Mouse (Mus musculus) MEL-GATA-1-ER (cell line): ENCODE results near the gene Ndufa12.
A peak's percentile ranks its signal among the peaks of the same experiment; 100 is the strongest.

Experiments used
- DNase-seq: peaks from one replicate; pipeline ENCODE4 v3.0.0-alpha.2; 2012; ENCODE audit warnings: low read depth; ENCODE audit errors: extremely low read depth

Ndufa12 gene

DNA sequence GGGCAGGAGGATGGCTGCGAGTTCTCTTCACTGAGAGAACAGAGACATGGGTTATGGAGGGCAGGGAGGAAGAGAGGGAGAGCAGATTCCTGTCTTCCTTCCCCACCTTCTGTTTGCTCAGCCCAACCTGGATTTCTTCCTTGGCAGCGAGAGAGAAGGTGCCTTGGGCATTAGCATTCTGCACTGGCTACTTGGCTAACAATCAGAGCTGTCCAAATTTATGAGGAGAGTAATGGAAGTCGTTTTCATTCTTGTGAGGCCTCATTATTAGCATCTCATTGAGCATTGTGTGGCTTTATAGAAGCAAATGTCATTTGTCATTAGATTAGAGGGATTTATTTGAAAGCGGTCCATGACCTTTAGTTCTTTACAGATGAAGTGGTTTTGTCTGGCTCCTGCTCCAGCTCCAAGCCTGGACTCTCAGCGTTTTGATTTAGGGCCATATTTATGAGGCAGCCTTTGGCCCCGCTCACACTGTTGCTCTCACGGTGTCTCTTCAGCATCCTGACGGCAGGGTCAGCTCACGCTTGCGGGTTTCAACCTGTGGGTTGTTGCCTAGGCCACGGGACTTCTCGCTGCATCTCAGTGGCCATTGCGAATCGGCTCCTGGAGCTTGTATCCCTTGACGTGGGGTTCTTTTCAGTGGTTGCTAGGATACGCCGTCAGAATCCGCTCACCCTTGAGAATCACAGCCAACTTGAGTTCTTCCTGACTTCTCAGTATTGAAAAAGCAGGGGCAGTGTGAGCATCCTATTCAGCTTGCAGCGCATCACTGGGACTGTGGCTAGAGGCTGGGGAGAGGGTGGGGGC, 31.9 kb downstream of the Ndufa12 start:
- DNase-seq: no peak

GRCm38 (mm10) chr10:94231025-94231424, 32.5 kb downstream of the Ndufa12 start:
- DNase-seq: no peak

DNA sequence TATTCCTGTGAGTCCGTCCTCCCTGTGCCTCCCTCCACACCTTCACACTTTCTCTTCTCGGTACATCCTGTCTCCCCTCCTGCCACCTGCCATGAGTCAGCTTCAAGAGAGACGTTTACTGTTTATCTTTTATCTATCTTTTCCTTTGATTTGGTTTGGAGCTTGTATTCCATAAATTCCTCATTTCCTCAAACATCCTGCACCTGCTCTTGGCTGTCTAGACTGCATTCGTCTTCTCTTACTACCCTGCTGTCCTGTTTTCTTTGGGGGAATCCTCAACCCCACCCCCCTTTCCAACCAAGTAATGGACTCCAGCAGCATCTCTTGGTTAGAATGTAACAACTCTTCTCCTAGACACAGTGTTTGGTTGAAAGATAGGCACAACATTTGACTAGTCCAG, 36.7 kb downstream of the Ndufa12 start:
- no peak for DNase-seq

DNA sequence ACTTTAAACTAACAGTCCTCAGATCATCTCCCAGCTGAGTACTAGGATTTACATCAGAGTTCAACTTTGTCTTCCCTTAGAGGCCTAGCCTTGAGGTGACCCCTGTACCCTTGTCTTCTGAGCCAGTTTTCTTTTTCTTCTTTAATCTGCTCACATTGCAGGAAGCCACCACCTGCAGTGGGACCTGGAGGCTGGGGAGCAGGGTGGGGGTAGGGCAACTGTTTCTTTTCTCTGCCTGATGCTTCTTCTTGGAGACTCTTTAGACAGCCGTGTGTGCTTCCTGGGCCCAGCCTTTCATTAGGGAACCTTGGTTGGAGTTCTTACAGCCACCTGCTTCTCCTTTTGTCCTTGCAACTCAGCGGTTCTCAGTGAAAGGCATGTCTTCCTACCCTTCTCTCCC, 42.8 kb downstream of the Ndufa12 start:
- DNase-seq: no peak

GRCm38 (mm10) chr10:94247748-94248349, 49.3 kb downstream of the Ndufa12 start:
- no peak for DNase-seq

DNA sequence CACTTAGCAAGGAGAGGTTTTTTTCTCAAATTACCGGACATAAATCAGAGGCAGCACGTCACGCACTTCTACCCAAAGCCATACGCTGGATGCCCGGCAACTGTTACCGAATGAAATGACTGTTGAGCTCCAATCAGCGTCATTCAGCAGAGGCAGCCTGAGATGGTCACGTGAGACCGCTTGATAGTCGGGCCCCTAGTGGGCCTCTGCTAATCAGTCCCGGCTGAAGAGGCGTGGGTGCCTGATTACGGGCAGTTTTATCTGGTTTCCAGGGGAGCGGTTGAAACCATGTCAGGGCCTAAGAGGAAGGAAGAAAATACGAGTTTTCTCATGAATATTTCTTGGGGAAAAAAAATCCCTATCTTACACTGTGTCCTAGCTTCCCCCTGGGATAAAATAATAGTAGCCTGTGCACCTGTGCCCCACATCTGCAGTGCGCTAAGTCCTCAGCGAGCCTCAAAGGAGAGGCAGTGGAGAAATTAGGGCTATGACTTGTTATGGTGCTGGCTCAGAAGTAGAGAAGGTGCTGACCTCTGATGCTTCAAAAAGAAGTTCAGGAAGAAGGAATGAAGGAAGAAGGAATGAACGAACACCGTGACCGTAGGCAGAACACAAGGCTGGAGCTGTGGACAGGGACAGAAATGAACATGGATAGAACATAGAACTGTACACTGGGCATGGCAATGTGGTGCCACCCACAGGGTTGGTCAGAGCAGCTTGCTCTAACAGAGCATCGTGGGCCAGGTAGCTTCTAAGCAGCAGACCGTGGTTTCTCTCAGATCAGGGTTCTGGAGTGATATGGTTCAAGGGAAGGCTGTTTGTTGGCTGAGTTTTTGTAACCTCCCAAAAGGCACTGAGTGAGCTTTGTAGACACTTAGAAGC, 51.3 kb downstream of the Ndufa12 start:
- peak; percentile 83 for DNase-seq

GRCm38 (mm10) chr10:94253260-94253807, 54.8 kb downstream of the Ndufa12 start:
- DNase-seq: no peak

- DNase-seq: no peak
Observed at GRCm38 (mm10) chr10:94254766-94255165, 56.2 kb downstream of the Ndufa12 start.

DNA sequence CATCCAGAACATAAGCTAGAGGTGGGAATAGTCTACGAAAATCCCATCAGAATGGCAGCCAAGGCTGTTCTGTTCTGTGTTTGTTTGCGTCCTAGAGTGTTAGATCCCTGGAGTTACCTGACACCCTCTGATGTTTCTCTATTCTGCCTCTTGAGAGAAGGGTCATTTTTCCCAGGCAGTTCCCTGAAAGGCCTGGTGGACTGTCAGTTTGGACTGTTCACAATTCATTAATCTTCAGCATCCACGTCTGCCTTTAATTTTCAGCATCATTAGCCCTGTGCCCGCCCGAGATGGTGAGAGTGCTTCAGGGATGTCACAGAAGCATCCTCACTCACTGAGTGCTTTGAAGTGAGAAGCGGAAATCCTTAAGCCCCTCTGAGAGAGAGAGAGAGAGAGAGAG, 57.2 kb downstream of the Ndufa12 start:
- DNase-seq: no peak

GRCm38 (mm10) chr10:94256518-94256917, 58.0 kb downstream of the Ndufa12 start:
- no peak for DNase-seq

DNA sequence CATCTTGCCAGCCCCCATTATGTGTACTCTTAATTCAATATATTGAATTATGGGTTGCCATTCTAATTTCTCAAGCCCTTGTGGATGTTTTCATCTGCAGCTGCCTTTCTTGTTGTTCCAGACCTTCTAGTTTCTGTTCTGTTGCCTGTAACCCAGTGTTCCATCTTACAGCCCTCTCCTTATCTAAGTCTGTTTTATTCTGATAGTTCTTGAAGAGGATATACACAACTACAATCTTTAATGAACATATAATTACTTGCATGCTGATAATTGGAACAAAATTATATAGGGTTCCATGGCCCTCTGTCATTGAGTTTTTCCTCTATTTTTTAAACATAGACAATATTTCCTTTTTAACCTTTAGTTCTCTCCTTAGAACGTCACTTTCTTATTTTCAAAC, 62.0 kb downstream of the Ndufa12 start:
- no peak for DNase-seq

GRCm38 (mm10) chr10:94262646-94263045, 64.1 kb downstream of the Ndufa12 start:
- DNase-seq: no peak

DNA sequence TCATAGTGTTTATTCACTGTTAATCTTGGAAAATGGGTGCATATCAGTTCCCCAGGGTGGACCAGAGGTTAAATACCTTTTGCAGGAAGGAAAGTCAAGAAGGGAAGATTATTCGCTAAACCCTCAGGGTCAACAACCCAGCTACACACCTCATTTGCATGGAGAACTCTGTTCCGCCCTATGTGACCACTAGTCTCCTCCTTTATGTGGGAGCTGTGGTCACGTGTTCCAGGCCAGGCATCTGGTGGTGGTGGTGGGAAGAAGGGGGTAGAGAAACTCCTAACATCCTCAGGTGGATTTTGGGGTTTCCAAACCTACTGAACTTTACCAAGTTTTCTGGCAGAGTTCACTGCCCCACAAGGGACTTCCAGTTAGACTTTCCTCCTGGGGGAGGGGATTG, 64.7 kb downstream of the Ndufa12 start:
- no peak for DNase-seq

GRCm38 (mm10) chr10:94265656-94266542, 67.4 kb downstream of the Ndufa12 start:
- no peak for DNase-seq
